Mouse (Mus musculus) G1E (cell line): ENCODE measurements around the gene Rpa2.

Experiments used
- CTCF ChIP-seq: IDR thresholded peaks from 2 replicates; pipeline ENCODE4 v1.5.1; 2012; ENCODE audit warnings: low read depth, low read length, inconsistent platforms, mixed read lengths
- GATA1 ChIP-seq: IDR thresholded peaks from 2 replicates; pipeline ENCODE4 v1.6.1; 2012; ENCODE audit warnings: borderline replicate concordance, low read length, inconsistent platforms, mixed read lengths
- POLR2AphosphoS5 ChIP-seq: IDR thresholded peaks from 2 replicates; pipeline ENCODE4 v1.6.1; 2012; ENCODE audit warnings: low read depth, low read length, inconsistent platforms; ENCODE audit not compliant: insufficient replicate concordance

DNA sequence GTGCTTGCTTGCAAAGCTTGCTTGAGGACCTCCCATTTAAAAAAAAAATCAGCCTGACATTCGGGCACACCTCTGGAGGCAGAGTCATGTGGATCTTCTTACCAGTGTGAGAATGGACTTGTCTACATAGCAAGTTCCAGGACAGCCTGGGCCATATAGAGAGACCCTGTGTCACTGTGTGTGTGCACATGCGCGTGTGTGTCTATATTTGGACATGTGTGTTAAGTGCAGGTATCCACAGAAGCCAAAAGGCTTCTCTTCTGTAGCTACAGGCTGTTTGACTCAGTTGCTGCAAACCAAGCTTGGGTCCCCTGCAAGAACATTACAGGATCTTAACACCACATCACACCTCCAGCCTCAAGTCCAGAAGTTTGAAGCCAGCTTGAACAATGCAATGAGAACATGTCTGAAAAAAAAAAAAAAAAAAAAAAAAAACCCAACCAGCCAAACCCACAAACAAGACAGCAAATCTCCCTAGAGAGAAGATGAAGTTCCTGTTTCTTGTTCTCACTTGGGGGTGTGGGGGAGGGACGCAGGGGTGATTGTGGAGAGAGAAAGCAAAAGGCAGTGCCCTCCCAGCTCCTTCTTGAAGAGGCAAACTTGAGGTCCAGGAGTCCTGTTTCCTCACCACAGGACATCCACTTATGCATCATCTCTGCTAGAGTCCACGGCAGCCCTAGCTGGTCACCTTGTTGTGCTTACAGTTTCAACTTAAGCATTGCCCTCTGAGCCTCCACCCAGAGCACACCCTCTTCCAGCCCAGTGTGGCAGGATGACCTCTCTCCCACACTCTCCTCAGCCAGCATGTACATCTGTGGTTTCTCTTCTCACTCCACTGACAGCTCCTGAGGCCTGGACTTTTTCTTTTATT, 39.9 kb downstream of the Rpa2 start:
- TF ChIP-seq POLR2AphosphoS5 (no peak), GATA1 (no peak), CTCF (no peak)
